Mouse (Mus musculus): Measurements from ENCODE around the gene Pecr.

DNA sequence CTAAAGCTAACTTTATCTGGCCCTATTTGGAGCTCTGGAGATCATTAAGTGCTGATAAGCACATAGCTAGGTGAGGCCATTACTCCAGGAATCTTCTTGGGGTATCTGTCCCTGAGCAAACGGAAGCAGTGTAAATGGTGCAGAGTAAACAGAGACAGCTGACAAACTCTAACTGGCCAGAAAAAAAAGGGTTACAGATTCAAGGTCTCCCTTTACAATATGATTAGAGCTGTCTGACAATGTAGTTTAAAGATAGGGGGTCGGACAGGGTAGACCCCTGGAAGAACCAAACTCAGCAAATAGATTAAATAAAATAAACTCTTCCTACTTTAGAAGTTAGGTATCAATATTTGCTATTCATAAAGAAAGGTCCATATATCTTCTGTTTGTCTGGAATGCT, 65.5 kb downstream of the Pecr start:
- TF ChIP-seq CTCF (IDR thresholded peaks at IDR 0.05; ENCODE audit: borderline replicate concordance, extremely low read depth, insufficient read depth, insufficient read length) (no peak), POLR2A (IDR thresholded peaks at IDR 0.05; ENCODE audit: borderline replicate concordance, extremely low read depth, insufficient read depth, insufficient read length, poor library complexity, severe bottlenecking) (no peak)

Measured in brain, embryonic 14.5 days (tissue).